In the genomic region with DNA sequence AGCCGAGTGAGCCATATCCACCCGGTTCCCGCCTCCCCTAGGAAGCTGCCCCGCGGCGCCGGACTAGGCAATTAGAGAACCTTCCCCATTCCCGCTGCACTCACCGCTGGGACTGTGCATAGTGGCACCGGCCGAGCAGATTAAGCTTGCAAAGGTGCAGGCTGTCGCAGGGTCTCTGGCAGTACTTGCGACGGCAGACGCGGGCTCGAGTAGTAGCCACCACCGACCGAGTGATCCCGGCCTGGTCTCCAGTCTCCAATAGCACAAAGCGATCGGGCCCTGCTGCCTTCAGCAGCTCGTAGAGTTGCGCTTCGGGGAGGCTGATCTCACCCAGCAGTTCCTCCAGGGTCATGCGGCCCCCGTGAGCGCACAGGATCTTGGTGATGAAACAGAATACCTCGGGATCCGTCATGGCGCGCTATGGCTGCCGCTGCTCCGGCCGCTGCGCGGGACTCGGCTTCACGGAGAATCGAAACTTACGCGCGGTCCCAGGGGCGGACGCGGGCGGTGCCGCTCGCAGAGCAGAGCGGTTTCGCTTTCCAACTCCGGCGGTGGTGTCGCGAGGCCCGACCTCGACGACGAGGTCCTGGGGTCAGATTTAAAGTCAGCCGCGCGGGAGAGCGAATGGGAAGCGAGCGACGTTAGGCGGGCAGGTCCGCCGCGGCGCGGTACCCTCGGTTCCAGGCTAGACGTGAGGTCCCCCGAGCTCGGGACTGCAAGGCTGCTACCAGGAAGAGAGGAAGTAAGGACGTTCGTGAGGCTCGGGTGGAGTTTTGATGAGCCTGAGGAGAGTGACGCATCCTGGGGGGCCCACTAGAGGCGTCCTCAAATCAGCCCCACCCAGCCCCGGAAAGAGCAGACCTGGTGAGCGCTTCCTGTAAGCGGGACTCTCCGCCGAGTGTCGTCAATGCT, we compare ENCODE assay signal across 8 mouse cellular contexts. TPM values are rescaled to one million over a fixed set of nuclear protein-coding genes. Genes with fewer than 3 reads are reported as not detected.
A peak's percentile ranks its signal among the peaks of the same experiment; 100 is the strongest.
DNase-seq lines count a peak whose midpoint lies in the region; ATAC-seq and TF ChIP-seq lines count a peak whose summit lies in the region.

A gene (minus strand): TSS at position 793 of the 912 bp plus-strand sequence.

- TF ChIP-seq RAD21 in CH12.LX (IDR thresholded peaks at IDR 0.05; ENCODE audit: low read depth, low read length), result no peak

- peak within 1 kb of the TSS; percentile 91 for H3K27ac ChIP-seq in CH12.LX (ENCODE audit: insufficient read depth, low read depth)
- H3K27ac ChIP-seq in forebrain, embryonic 14.5 days (ENCODE audit: low read depth, low read length), result no peak within 1 kb of the TSS
- no peak within 1 kb of the TSS for H3K27ac ChIP-seq in neural tube, embryonic 15.5 days (replicated peaks)
- H3K27ac ChIP-seq in thymus, adult 2 months (ENCODE audit: control insufficient read depth, insufficient read depth, low read length), result peak within 1 kb of the TSS; percentile 90

- peak; percentile 91 for DNase-seq in CH12.LX (ENCODE audit: extremely low read depth)
- peak; percentile 86 for DNase-seq in c-Kit-negative CD71-positive TER-119-positive erythroid progenitor cells, embryonic 14.5 days (ENCODE audit: low read depth, low spot score)
- peak; percentile 44 for DNase-seq in forebrain, embryonic 14.5 days (ENCODE audit: low spot score)
- DNase-seq in heart, postnatal 14 days, result peak; percentile 83 to 86
- peak; percentile 50 for DNase-seq in layer of hippocampus, adult 11-12 months (ENCODE audit: low spot score)
- DNase-seq in lung, adult 2 months, result peak; percentile 90
- DNase-seq in thymus, adult 2 months, result peak; percentile 88

- ATAC-seq in forebrain, embryonic 14.5 days, result peak; percentile 52; the same call in 1 of the 2 replicates
- ATAC-seq in neural tube, embryonic 15.5 days (ENCODE audit: low FRiP score), result peak; percentile 38

- peaks cover 45% of the 10 kb centered on the region for H3K79me2 ChIP-seq in CH12.LX (replicated peaks; ENCODE audit: control insufficient read depth, extremely low read depth, insufficient read depth, poor library complexity, severe bottlenecking)

- TF ChIP-seq CTCF in CH12.LX (conservative IDR thresholded peaks at IDR 0.05 in 1 of 2, IDR thresholded peaks at IDR 0.05 in 1 of 2; ENCODE audit: low read depth in 2 of 2, low read length in 2 of 2), result no peak
- TF ChIP-seq CTCF in lung, adult 2 months (IDR thresholded peaks at IDR 0.05; ENCODE audit: insufficient read depth, low read length), result no peak
- TF ChIP-seq CTCF in thymus, adult 2 months (IDR thresholded peaks at IDR 0.05; ENCODE audit: borderline replicate concordance, control insufficient read depth, extremely low read depth, insufficient read depth, low read length, poor library complexity), result 0 out of 2 replicates have a peak, but pooled peaks have one; percentile 13

- TF ChIP-seq EP300 in CH12.LX (IDR thresholded peaks at IDR 0.05; ENCODE audit: low read length), result no peak

- no peaks in the 10 kb centered on the region for H3K27me3 ChIP-seq in CH12.LX (replicated peaks)
- peaks cover 60% of the 10 kb centered on the region for H3K27me3 ChIP-seq in forebrain, embryonic 14.5 days (replicated peaks; ENCODE audit: control insufficient read depth, insufficient read depth, low read length)
- peaks cover 62% of the 10 kb centered on the region for H3K27me3 ChIP-seq in neural tube, embryonic 15.5 days (replicated peaks)
- no peaks in the 10 kb centered on the region for H3K27me3 ChIP-seq in thymus, adult 2 months (ENCODE audit: control insufficient read depth, insufficient read depth, low read length)

- peak within 1 kb of the TSS; percentile 99 for H3K4me2 ChIP-seq in CH12.LX (ENCODE audit: insufficient read depth, low read depth, poor library complexity, severe bottlenecking)
- H3K4me2 ChIP-seq in forebrain, embryonic 14.5 days (ENCODE audit: low read length), result peak within 1 kb of the TSS; percentile 67
- peak within 1 kb of the TSS; percentile 70 for H3K4me2 ChIP-seq in neural tube, embryonic 15.5 days

- peak; percentile 98 for TF ChIP-seq POLR2A in CH12.LX (IDR thresholded peaks at IDR 0.05; ENCODE audit: low read depth, low read length)
- TF ChIP-seq POLR2A in lung, adult 2 months (IDR thresholded peaks at IDR 0.05; ENCODE audit: borderline replicate concordance, extremely low read depth, low read depth, low read length), result peak; percentile 78
- TF ChIP-seq POLR2A in thymus, adult 2 months (IDR thresholded peaks at IDR 0.05; ENCODE audit: control insufficient read depth, extremely low read depth, insufficient read depth, low read length, poor library complexity), result peak; percentile 94

- H3K4me3 ChIP-seq in CH12.LX (replicated peaks in 1 of 3; ENCODE audit: low read depth in 2 of 3, low read length in 2 of 3, poor library complexity in 1 of 3), result peak within 1 kb of the TSS; percentile 85 to 98 (median 93)
- peak within 1 kb of the TSS; percentile 47 for H3K4me3 ChIP-seq in forebrain, embryonic 14.5 days (ENCODE audit: low read depth, low read length)
- peak within 1 kb of the TSS; percentile 70 for H3K4me3 ChIP-seq in lung, adult 2 months (replicated peaks; ENCODE audit: extremely low read depth, low read depth, low read length)
- peak within 1 kb of the TSS; percentile 53 for H3K4me3 ChIP-seq in neural tube, embryonic 15.5 days (replicated peaks)
- H3K4me3 ChIP-seq in thymus, adult 2 months (ENCODE audit: control insufficient read depth, insufficient read depth, low read length), result peak within 1 kb of the TSS; percentile 65

- in situ Hi-C loops in CH12.LX (cut with MboI; ENCODE audit: low pct_ligation_motif_present, low pct_unique_long_range_greater_than_20kb, low sequenced_read_pairs), result no loop called here

- dilution Hi-C loops in CH12.LX (cut with MboI; ENCODE audit: extremely low pct_ligation_motif_present, extremely low pct_unique_long_range_greater_than_20kb, low sequenced_read_pairs), result no loop called here

- intact Hi-C loops in heart, postnatal 14 days (cut with DNase I), result loop anchor here (2.0 kb wide), 1 partner anchor 79 kb away; a partner anchor contains a TSS

- H3K9me3 ChIP-seq in CH12.LX (replicated peaks; ENCODE audit: low read length), result no peaks in the 10 kb centered on the region
- H3K9me3 ChIP-seq in forebrain, embryonic 14.5 days (replicated peaks; ENCODE audit: control insufficient read depth, low read length), result no peaks in the 10 kb centered on the region
- H3K9me3 ChIP-seq in neural tube, embryonic 15.5 days (replicated peaks), result no peaks in the 10 kb centered on the region

- peaks cover 9 to 43% of the 10 kb centered on the region in 2 experiments for H3K4me1 ChIP-seq in CH12.LX (ENCODE audit: control insufficient read depth in 1 of 2, insufficient read depth in 2 of 2)
- peaks cover 4% of the 10 kb centered on the region; the same call in 1 of the 2 replicates for H3K4me1 ChIP-seq in forebrain, embryonic 14.5 days (ENCODE audit: control insufficient read depth, insufficient read depth, low read length)
- H3K4me1 ChIP-seq in lung, adult 2 months (ENCODE audit: control insufficient read depth, insufficient read depth, low read length), result peaks cover 21% of the 10 kb centered on the region; the same call in 1 of the 2 replicates
- peaks cover 26% of the 10 kb centered on the region for H3K4me1 ChIP-seq in neural tube, embryonic 15.5 days
- peaks cover 13% of the 10 kb centered on the region for H3K4me1 ChIP-seq in thymus, adult 2 months (replicated peaks; ENCODE audit: control insufficient read depth, insufficient read depth, low read length)

- H3K9ac ChIP-seq in CH12.LX (ENCODE audit: insufficient read depth, low read depth), result peak within 1 kb of the TSS; percentile 95
- peak within 1 kb of the TSS; percentile 49 for H3K9ac ChIP-seq in forebrain, embryonic 14.5 days (ENCODE audit: low read length)
- H3K9ac ChIP-seq in neural tube, embryonic 15.5 days (replicated peaks), result peak within 1 kb of the TSS; percentile 32

- H3K36me3 ChIP-seq in CH12.LX (replicated peaks in 1 of 2; ENCODE audit: control insufficient read depth in 1 of 2, insufficient read depth in 1 of 2, low read length in 1 of 2), result peaks cover 5 to 20% of the 10 kb centered on the region in 2 experiments
- no peaks in the 10 kb centered on the region for H3K36me3 ChIP-seq in forebrain, embryonic 14.5 days (ENCODE audit: control insufficient read depth, insufficient read depth, low read length)
- no peaks in the 10 kb centered on the region for H3K36me3 ChIP-seq in neural tube, embryonic 15.5 days
- no peaks in the 10 kb centered on the region for H3K36me3 ChIP-seq in thymus, adult 2 months (ENCODE audit: control insufficient read depth, insufficient read depth, low read length)

- WGBS in forebrain, embryonic 14.5 days, result under 1% methylated on average over 87 of the region's 87 CpGs
- under 1% methylated on average over 87 of the region's 87 CpGs for WGBS in lung, adult 2 months
- WGBS in neural tube, embryonic 15.5 days, result under 1% methylated on average over 87 of the region's 87 CpGs
- WGBS in thymus, adult 2 months, result under 1% methylated on average over 87 of the region's 87 CpGs

TF ChIP-seq in CH12.LX, 34 proteins besides CTCF, POLR2A, EP300 and RAD21 (continues in another document):
- TF ChIP-seq KAT2A (IDR thresholded peaks at IDR 0.05; ENCODE audit: insufficient replicate concordance, low read length), result no peak
- TF ChIP-seq MEF2A (IDR thresholded peaks at IDR 0.05; ENCODE audit: borderline replicate concordance, low read depth, low read length), result no peak; the same call in 1 of the 2 replicates
- peak; percentile 90 for TF ChIP-seq IRF4 (IDR thresholded peaks at IDR 0.05; ENCODE audit: low read depth, low read length)
- peak; percentile 78; the same call in 1 of the 2 replicates for TF ChIP-seq E2F4 (IDR thresholded peaks at IDR 0.05; ENCODE audit: insufficient replicate concordance, low read depth, low read length)
- TF ChIP-seq USF2 (conservative IDR thresholded peaks at IDR 0.05; ENCODE audit: low read depth, low read length), result no peak
- no peak for TF ChIP-seq JUN (IDR thresholded peaks at IDR 0.05; ENCODE audit: insufficient read depth, low read depth, low read length)
- peak; percentile 56; the same call in 1 of the 2 replicates for TF ChIP-seq MAZ (IDR thresholded peaks at IDR 0.05; ENCODE audit: low read depth, low read length)
- TF ChIP-seq SIN3A (IDR thresholded peaks at IDR 0.05; ENCODE audit: low read length), result peak; percentile 30; the same call in 1 of the 2 replicates
- no peak for TF ChIP-seq MAFK (IDR thresholded peaks at IDR 0.05; ENCODE audit: insufficient replicate concordance, low read length)
- TF ChIP-seq JUND (conservative IDR thresholded peaks at IDR 0.05; ENCODE audit: low read depth, low read length), result no peak
- peak; percentile 83; the same call in 1 of the 2 replicates for TF ChIP-seq MAX (IDR thresholded peaks at IDR 0.05; ENCODE audit: low read length)

RNA-seq across cellular contexts. Expression of the gene that starts here (rescaled TPM):
- total RNA-seq in CH12.LX (2012; rRNA removed) (67.2 and 68.7 TPM in 2 replicates), CH12.LX (2014; rRNA removed) (49.8 and 51.8 TPM in 2 replicates)
- polyA plus RNA-seq in CH12.LX (2012; ENCODE audit: insufficient read length, low read depth), result 50.1 and 58.1 TPM in 2 replicates
- polyA plus RNA-seq in forebrain, embryonic 14.5 days (2014; fragmentation: Nextera tagmentation; extraction: Ambion mirVana), result 0.71 and 1.1 TPM in 2 replicates
- 10 to 100 TPM; 16.9 to 18.8 TPM for total RNA-seq in heart, postnatal 14 days (2021)
- 22.3 and 24.6 TPM in 2 replicates for polyA plus RNA-seq in lung, adult 2 months (2012; rRNA removed)
- 1.4 and 5.8 TPM in 2 replicates for polyA plus RNA-seq in neural tube, embryonic 15.5 days (2015; fragmentation: Nextera tagmentation; extraction: Ambion mirVana)
- polyA plus RNA-seq in thymus, adult 2 months (2012; rRNA removed), result 79.0 and 86.4 TPM in 2 replicates

Comparison
In these comparisons a context has a peak if more than half of its experiments do, and no peak if none do; other contexts are left out.
1. H3K27ac ChIP-seq: peak in CH12.LX (single experiment) and thymus, adult 2 months (single experiment); none in forebrain, embryonic 14.5 days (single experiment) and neural tube, embryonic 15.5 days (single experiment).
2. H3K9ac ChIP-seq: peak in every context shown above with its lines; median percentile 95 in CH12.LX; 49 in forebrain, embryonic 14.5 days; 32 in neural tube, embryonic 15.5 days.
3. Peak in every context shown above with its lines, with median percentiles within 50 percentile points of each other: DNase-seq, H3K4me2 ChIP-seq, H3K4me3 ChIP-seq and POLR2A ChIP-seq.